Mouse (Mus musculus): ENCODE results near the gene Hexim2. TPM values are rescaled to one million over a fixed set of nuclear protein-coding genes. Genes with fewer than 3 reads are reported as not detected.

Gene Hexim2
- polyA plus RNA-seq, 1 experiment from 2014 or later = 11.3 TPM

DNA sequence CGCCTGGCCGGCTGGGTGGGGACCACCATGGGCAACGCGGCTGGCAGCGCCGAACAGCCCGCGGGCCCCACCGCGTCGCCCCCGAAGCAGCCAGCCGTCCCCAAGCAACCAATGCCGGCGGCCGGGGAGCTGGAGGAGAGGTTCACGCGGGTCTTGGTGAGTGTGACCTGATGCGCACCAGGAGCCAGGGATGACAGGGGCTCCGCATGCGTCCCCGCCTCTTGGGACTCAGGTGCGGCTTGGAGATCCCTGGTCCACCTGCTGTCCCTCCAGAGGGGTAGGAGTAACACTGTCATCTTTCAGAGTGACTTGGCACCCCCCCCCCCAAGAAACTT is 39.0 kb downstream of the Hexim2 start:
- Histone ChIP-seq H3K9me3 (ENCODE audit: low read length) (peaks cover under 1% of the 10 kb centered on the region; the same call in 1 of the 2 replicates), H3K4me1 (ENCODE audit: insufficient read depth, low read length) (peaks cover 20% of the 10 kb centered on the region), H3K27me3 (ENCODE audit: insufficient read depth, low read length) (peaks cover 24% of the 10 kb centered on the region), H3K36me3 (ENCODE audit: insufficient read depth, low read length) (no peaks in the 10 kb centered on the region), H3K4me3 (ENCODE audit: low read length) (peak overlapping the region; percentile 64), H3K27ac (ENCODE audit: low read length) (peak overlapping the region; percentile 36), H3K4me2 (replicated peaks; ENCODE audit: low read depth, low read length) (peak overlapping the region; percentile 99), H3K9ac (replicated peaks; ENCODE audit: low read length) (peak overlapping the region; percentile 79)
- no peak for ATAC-seq (ENCODE audit: low FRiP score, low TSS enrichment)
- 2% methylated on average over 23 of the region's 23 CpGs for WGBS

DNA sequence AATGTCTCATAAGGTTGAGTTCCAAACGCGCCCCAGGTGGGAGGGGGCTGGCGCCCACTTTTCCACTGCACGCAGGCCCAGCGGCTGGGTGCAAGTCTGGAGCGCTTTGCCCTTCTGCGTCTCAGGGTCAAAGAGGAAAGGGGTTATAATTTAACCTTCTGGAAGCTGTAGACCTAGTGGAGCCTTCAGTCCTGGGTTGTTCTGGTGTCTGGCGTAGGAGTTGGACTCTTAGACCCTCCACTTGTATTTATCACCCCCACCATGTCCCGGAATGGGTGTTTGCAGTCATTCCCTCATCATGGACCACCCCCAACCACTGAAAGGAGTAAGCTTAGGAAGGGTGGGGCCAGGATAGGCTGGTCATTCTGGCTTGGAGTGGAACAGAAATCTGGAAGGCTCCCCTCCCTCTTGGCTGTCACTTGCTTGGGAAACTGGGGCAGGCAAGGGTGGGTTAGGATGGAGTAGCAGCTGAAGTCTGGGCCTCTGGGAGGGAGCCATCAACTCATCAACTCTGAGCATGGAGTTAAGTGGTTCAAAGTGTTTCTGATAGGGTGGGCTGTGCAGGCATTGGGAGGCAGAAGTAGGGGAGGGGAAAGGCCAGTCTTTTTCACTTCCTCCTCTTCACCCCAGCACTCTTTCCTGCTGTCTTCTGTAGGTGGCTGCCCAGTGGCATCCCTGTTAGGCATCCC is 39.6 kb downstream of the Hexim2 start:
- WGBS = 44% methylated on average over 9 of the region's 9 CpGs
- no peaks in the 10 kb centered on the region for H3K36me3 ChIP-seq (ENCODE audit: insufficient read depth, low read length)
- peak overlapping the region; percentile 99 for H3K4me2 ChIP-seq (replicated peaks; ENCODE audit: low read depth, low read length)
- H3K27me3 ChIP-seq (ENCODE audit: insufficient read depth, low read length) = peaks cover 24% of the 10 kb centered on the region
- peak; percentile 64 for ATAC-seq (ENCODE audit: low FRiP score, low TSS enrichment)
- H3K9ac ChIP-seq (replicated peaks; ENCODE audit: low read length) = peak overlapping the region; percentile 79; the same call in 1 of the 2 replicates
- no peaks in the 10 kb centered on the region for H3K9me3 ChIP-seq (ENCODE audit: low read length)
- H3K4me3 ChIP-seq (ENCODE audit: low read length) = peak overlapping the region; percentile 64
- H3K4me1 ChIP-seq (ENCODE audit: insufficient read depth, low read length) = peaks cover 20% of the 10 kb centered on the region
- peak overlapping the region; percentile 44 for H3K27ac ChIP-seq (ENCODE audit: low read length)

DNA sequence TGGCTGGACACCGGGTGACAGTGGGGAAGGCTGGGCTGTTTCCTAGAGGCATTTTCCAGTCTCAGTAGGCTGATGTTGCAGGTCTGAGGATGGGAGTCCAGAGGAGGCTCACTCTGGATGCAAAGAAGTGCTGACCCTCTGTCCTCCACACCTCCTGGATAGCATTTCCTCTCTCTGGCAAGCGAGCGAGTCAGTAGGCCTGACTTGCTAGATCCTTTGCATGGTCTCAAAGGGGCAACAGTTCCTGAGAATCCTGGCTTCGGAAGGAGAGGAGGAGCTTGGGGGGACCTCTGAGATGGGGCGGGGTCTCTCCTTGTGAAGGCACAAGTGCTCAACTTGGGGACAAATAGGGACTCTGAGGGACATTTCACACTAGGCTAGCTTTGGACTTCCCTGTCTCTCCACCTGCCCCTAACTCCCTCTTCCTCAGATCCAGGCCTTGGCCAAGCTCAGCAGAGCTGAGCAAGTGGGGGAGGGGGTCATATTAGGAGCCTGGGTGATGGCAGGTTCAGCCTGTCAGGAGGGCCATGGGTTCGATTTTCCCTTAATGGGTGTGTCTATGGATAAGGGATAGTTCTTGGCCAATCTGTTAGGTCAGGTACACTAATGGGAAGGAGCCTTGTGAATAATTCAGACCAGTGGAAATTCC is 40.3 kb downstream of the Hexim2 start:
- no peak for ATAC-seq (ENCODE audit: low FRiP score, low TSS enrichment)
- 65% methylated on average over 6 of the region's 6 CpGs for WGBS
- Histone ChIP-seq H3K27ac (ENCODE audit: low read length) (peak overlapping the region; percentile 44), H3K4me1 (ENCODE audit: insufficient read depth, low read length) (peaks cover 20% of the 10 kb centered on the region), H3K9me3 (ENCODE audit: low read length) (no peaks in the 10 kb centered on the region), H3K9ac (replicated peaks; ENCODE audit: low read length) (0 out of 2 replicates have a peak overlapping the region, but pooled peaks have one; percentile 14), H3K36me3 (ENCODE audit: insufficient read depth, low read length) (no peaks in the 10 kb centered on the region), H3K4me3 (ENCODE audit: low read length) (no peak overlapping the region), H3K4me2 (replicated peaks; ENCODE audit: low read depth, low read length) (peak overlapping the region; percentile 99), H3K27me3 (ENCODE audit: insufficient read depth, low read length) (peaks cover 24% of the 10 kb centered on the region)

DNA sequence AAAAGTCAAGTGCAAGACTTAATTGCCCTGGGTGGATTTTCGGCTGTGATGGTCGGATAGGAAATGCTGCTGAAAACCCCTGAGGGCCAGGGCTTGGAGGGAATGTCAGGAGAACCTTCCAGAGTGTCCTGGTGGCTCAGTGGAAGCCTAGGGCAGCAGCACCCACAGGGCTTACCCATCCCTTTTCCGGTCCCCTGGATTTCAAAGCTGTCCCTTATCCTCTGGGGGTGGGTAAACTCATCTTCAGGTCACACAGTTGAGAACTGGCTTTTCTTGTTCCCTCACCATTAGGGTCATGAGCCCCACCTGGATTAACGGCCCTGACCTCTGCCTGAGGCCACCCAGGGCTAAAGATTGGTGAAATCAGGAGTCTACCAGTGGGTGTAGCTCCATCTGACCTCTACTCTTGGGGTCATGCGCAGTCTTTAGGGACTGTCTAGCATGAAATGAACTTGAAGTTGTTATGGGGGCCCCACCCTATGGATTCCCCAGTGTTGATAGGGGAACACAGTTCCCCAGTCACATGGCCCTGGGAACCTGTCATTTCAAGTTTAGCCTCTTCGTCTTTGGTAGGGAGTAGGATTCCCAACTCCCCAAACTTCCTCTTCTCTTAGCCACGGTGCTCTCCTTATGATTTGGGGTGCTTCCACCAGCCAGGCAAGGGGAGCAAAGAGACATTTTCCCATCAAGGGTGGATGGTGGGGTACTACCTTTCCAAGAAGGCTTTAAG is 41.0 kb downstream of the Hexim2 start:
- WGBS = 78% methylated on average over 7 of the region's 7 CpGs

DNA sequence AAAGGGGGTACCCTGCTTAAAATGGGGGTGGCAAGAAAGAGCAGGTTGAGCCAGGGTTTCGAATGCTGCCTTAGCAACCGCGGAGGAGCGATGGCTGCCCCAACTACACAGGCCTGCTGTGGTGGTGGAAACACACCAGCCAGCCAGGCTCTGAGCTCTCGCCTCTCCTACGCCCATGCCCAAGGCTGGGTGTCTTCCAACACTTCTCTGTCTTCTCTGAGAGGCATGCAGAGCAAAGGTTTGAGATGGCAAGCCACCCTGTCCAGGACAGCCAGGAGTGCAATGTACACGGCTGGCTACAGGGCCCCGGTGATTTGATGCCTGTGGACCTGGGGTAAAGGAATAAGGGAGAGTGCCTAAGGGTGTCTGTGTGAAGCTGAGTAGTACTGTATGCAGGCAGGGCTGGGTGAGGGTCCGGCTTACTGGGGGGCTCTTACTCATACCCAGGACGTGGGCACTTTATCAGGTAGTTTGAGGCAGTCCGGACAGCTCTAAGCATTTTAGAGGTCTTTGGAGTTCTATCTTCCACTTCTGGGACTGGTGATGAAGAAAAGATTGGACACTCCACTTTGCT is 41.6 kb downstream of the Hexim2 start:
- Histone ChIP-seq H3K36me3 (ENCODE audit: insufficient read depth, low read length) (no peaks in the 10 kb centered on the region), H3K27ac (ENCODE audit: low read length) (no peak overlapping the region), H3K4me3 (ENCODE audit: low read length) (no peak overlapping the region), H3K9ac (replicated peaks; ENCODE audit: low read length) (no peak overlapping the region), H3K9me3 (ENCODE audit: low read length) (no peaks in the 10 kb centered on the region), H3K4me1 (ENCODE audit: insufficient read depth, low read length) (peaks cover 20% of the 10 kb centered on the region), H3K27me3 (ENCODE audit: insufficient read depth, low read length) (peaks cover 24% of the 10 kb centered on the region), H3K4me2 (replicated peaks; ENCODE audit: low read depth, low read length) (no peak overlapping the region)
- 89% methylated on average over 11 of the region's 11 CpGs for WGBS
- no peak for ATAC-seq (ENCODE audit: low FRiP score, low TSS enrichment)

More for the DNA sequence above, 41.0 kb downstream of the Hexim2 start:
- no peak overlapping the region for H3K4me3 ChIP-seq (ENCODE audit: low read length)
- peaks cover 20% of the 10 kb centered on the region for H3K4me1 ChIP-seq (ENCODE audit: insufficient read depth, low read length)
- no peaks in the 10 kb centered on the region for H3K9me3 ChIP-seq (ENCODE audit: low read length)
- H3K27me3 ChIP-seq (ENCODE audit: insufficient read depth, low read length) = peaks cover 24% of the 10 kb centered on the region
- H3K27ac ChIP-seq (ENCODE audit: low read length) = no peak overlapping the region
- H3K9ac ChIP-seq (replicated peaks; ENCODE audit: low read length) = no peak overlapping the region
- ATAC-seq (ENCODE audit: low FRiP score, low TSS enrichment) = no peak
- H3K36me3 ChIP-seq (ENCODE audit: insufficient read depth, low read length) = no peaks in the 10 kb centered on the region
- no peak overlapping the region for H3K4me2 ChIP-seq (replicated peaks; ENCODE audit: low read depth, low read length)

DNA sequence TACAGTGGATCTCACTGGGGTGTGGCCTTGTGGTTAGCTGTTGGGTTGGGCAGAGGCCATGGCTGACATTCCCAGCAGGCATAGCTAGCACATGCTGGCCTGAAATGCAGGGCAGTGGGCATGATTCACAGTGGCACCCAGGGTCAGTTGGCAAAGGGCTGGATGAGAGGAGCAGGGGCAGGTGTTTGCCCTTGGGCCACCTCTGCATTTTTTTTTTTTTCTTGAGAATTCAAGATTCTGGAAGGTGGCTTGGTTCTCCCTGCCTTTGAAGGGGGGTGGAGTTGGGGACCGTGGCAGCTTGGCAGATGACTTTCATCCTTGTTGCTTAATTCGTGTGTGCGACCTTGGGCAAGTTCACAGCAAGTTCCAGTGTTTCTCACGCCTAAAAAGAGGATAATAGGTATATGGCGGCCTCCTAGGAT is 42.2 kb downstream of the Hexim2 start:
- H3K9me3 ChIP-seq (ENCODE audit: low read length) = no peaks in the 10 kb centered on the region
- H3K27ac ChIP-seq (ENCODE audit: low read length) = no peak overlapping the region
- no peak overlapping the region for H3K4me3 ChIP-seq (ENCODE audit: low read length)
- H3K27me3 ChIP-seq (ENCODE audit: insufficient read depth, low read length) = peaks cover 23% of the 10 kb centered on the region
- no peak overlapping the region for H3K4me2 ChIP-seq (replicated peaks; ENCODE audit: low read depth, low read length)
- no peaks in the 10 kb centered on the region for H3K36me3 ChIP-seq (ENCODE audit: insufficient read depth, low read length)
- no peak for ATAC-seq (ENCODE audit: low FRiP score, low TSS enrichment)
- peaks cover 20% of the 10 kb centered on the region for H3K4me1 ChIP-seq (ENCODE audit: insufficient read depth, low read length)
- no peak overlapping the region for H3K9ac ChIP-seq (replicated peaks; ENCODE audit: low read length)
- 73% methylated on average over 5 of the region's 5 CpGs for WGBS

DNA sequence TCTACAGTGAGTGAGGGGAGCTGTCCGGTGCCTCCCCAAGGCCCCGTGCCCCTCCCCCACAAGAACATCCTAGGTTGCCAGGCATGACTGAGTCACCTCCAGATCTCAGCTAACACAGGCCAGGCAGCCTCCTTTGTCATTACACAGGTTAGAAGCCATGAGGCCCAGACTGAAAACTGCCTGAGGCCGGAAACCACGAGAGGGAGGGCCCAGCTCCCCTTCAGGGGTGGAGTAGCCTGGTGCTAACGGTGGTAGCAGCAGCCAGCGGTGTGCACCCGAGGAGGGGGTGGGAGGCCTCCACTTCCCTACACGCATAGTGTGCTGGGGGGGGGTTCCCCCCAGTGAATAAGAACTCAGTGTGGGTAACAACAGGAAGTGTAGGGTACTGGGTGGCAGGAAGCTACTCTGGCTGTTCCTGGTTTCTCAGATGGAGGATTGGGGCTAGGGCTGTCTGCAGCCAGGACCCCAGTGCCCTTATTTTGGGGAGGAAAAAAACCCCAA is 42.7 kb downstream of the Hexim2 start:
- no peak overlapping the region for H3K4me2 ChIP-seq (replicated peaks; ENCODE audit: low read depth, low read length)
- no peaks in the 10 kb centered on the region for H3K9me3 ChIP-seq (ENCODE audit: low read length)
- H3K4me1 ChIP-seq (ENCODE audit: insufficient read depth, low read length) = peaks cover 20% of the 10 kb centered on the region
- no peak overlapping the region for H3K4me3 ChIP-seq (ENCODE audit: low read length)
- whole genome bisulfite sequencing = 32% methylated on average over 8 of the region's 8 CpGs
- peak; percentile 37; the same call in 1 of the 2 replicates for ATAC-seq (ENCODE audit: low FRiP score, low TSS enrichment)
- no peaks in the 10 kb centered on the region for H3K36me3 ChIP-seq (ENCODE audit: insufficient read depth, low read length)
- H3K9ac ChIP-seq (replicated peaks; ENCODE audit: low read length) = 0 out of 2 replicates have a peak overlapping the region, but pooled peaks have one; percentile 3
- peak overlapping the region; percentile 13; the same call in 1 of the 2 replicates for H3K27ac ChIP-seq (ENCODE audit: low read length)
- H3K27me3 ChIP-seq (ENCODE audit: insufficient read depth, low read length) = peaks cover 18% of the 10 kb centered on the region

DNA sequence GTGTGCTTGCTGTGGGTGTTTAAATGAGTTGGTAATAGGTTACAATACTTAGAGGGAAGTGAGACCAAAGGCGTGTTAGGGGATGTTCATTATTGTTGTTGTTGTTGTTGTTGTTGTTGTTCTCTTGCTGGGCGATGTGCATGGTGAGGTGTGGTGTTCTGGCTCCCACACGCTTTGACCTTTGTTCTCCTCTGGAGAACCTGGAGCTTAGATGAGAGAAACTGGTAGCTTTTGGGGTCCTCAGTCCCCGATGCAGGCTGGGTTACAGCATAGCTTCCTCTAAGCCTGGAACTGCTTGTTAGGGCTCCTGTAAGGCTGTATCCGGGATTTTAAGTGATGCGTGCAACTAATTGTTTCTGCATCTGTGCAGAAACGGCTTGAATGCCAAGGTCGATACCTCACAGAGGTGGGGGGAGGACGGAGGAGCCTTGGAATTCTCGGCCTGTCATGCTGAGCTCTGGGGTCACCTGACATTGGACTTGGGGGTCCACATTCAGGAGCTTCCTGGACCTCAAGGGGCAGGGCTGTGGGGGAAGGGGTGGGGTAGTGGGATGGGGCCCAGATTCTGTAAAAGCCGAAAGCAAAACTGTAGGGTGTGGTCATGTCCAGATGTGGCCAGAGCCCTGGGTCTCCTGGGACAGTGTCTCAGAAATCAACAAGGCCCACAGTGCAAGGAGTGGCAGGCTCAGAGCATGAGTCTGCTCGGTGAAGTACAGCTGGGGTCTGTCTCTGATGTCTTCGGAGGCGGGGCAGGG is 43.6 kb downstream of the Hexim2 start:
- Histone ChIP-seq H3K9me3 (ENCODE audit: low read length) (no peaks in the 10 kb centered on the region), H3K4me2 (replicated peaks; ENCODE audit: low read depth, low read length) (no peak overlapping the region), H3K36me3 (ENCODE audit: insufficient read depth, low read length) (no peaks in the 10 kb centered on the region), H3K9ac (replicated peaks; ENCODE audit: low read length) (no peak overlapping the region), H3K27me3 (ENCODE audit: insufficient read depth, low read length) (peaks cover 9% of the 10 kb centered on the region), H3K27ac (ENCODE audit: low read length) (no peak overlapping the region), H3K4me3 (ENCODE audit: low read length) (no peak overlapping the region), H3K4me1 (ENCODE audit: insufficient read depth, low read length) (peaks cover 14% of the 10 kb centered on the region)
- ATAC-seq (ENCODE audit: low FRiP score, low TSS enrichment) = no peak
- WGBS = 55% methylated on average over 14 of the region's 14 CpGs

DNA sequence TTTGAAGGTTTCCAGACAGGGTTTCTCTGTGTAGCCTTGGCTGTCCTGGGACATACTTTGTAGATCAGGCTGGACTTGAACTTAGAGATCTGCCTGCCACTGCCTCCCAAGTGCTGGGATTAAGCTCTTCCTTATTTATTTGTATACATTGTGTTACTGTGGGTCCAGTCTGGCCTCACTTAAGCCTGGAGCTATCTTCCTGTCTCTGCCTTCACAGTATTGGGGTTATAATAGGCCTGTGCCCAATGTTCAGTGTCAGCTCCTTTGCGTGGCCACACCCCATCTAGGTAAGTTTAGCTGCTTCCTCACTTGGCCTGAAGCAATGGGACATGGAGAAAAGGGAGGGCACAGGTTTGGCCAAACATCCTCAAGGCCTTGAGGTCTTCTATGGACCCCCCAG is 44.3 kb downstream of the Hexim2 start:
- Histone ChIP-seq H3K4me2 (replicated peaks; ENCODE audit: low read depth, low read length) (no peak overlapping the region), H3K4me3 (ENCODE audit: low read length) (no peak overlapping the region), H3K27me3 (ENCODE audit: insufficient read depth, low read length) (peaks cover 3% of the 10 kb centered on the region; the same call in 1 of the 2 replicates), H3K9ac (replicated peaks; ENCODE audit: low read length) (no peak overlapping the region), H3K9me3 (ENCODE audit: low read length) (no peaks in the 10 kb centered on the region), H3K4me1 (ENCODE audit: insufficient read depth, low read length) (peaks cover 13% of the 10 kb centered on the region), H3K27ac (ENCODE audit: low read length) (no peak overlapping the region), H3K36me3 (ENCODE audit: insufficient read depth, low read length) (no peaks in the 10 kb centered on the region)
- 91% methylated on average over 1 of the region's 1 CpGs for WGBS
- ATAC-seq (ENCODE audit: low FRiP score, low TSS enrichment) = no peak
